Mouse (Mus musculus) neural tube, embryonic 10.5 days (tissue): ENCODE measurements around the gene Bahcc1.

Source experiments
- DNase-seq: peaks from one replicate; pipeline ENCODE4 v3.0.0-alpha.2; 2017; ENCODE audit warnings: low spot score; ENCODE audit errors: extremely low spot score

Gene Bahcc1

DNA sequence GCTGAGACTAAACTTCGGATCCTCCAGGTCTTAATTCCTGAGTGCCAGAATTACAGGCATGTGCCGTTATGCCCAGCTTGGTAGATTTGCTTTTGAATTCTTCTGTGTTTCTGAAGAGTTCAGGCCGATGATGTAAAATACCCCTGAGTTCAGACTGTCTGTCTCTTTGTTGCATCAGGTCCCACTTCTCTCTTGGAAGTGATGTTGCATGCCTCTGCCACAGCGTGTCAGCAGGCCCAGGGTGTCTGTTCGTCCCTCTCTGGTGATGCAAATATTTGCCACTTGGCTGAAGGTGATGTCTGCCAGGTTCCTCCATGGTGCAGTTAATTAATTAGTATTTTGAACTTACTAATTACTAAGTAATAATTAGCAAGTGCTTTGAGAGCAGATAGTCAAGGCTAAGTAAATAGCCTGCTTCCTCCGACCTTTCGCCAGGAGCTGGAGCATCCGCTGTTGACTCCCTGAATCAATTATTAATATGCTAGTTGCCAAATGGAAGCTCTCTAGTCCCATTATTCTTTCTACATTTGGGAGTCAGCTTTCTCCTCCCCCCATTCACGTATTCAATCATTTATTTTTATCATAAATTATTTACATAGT, 26.6 kb upstream of the Bahcc1 start:
- no peak for DNase-seq

DNA sequence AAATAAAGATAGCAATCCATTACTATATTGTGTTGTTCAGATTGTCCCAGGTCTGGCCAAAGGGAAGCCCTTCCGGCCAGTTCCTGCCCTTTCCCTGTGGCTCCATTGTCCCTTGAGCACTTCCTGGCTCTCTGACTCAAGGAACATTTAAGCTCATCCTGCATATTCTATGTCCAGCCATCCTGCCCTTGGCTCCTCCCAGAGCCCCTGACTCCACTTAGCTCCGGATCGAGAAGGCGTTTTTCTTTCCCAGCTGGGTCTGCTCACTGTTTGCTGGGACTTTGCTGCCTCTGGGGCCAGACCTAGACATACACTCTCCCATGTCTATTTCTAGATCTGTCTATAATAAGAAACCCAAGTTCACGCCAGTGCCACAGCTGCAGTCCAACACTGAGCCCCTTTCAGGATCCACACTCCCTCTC, 26.1 kb upstream of the Bahcc1 start:
- no peak for DNase-seq

DNA sequence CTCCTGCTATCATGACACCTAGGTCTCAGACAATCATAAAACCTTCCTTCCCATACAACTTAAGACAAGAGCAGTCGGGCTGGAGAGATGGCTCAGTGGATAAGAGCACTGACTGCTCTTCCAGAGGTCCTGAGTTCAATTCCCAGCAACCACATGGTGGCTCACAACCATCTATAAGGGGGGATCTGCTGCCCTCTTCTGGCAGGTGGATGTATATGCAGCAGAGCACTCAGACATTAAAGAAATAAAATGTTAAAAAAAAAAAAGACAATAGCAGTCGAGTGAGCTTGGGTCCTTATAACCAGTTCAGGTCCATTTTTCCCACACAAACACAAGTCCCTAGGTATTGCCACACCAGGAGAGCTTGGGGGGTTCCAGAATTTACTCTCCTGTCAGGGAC, 23.9 kb upstream of the Bahcc1 start:
- no peak for DNase-seq

GRCm38 (mm10) chr11:120209462-120209861, 23.3 kb upstream of the Bahcc1 start:
- DNase-seq, result no peak

GRCm38 (mm10) chr11:120215726-120216241, 17.0 kb upstream of the Bahcc1 start:
- peak; percentile 49 for DNase-seq

GRCm38 (mm10) chr11:120216540-120217324, 16.0 kb upstream of the Bahcc1 start:
- DNase-seq, result peak; percentile 89

DNA sequence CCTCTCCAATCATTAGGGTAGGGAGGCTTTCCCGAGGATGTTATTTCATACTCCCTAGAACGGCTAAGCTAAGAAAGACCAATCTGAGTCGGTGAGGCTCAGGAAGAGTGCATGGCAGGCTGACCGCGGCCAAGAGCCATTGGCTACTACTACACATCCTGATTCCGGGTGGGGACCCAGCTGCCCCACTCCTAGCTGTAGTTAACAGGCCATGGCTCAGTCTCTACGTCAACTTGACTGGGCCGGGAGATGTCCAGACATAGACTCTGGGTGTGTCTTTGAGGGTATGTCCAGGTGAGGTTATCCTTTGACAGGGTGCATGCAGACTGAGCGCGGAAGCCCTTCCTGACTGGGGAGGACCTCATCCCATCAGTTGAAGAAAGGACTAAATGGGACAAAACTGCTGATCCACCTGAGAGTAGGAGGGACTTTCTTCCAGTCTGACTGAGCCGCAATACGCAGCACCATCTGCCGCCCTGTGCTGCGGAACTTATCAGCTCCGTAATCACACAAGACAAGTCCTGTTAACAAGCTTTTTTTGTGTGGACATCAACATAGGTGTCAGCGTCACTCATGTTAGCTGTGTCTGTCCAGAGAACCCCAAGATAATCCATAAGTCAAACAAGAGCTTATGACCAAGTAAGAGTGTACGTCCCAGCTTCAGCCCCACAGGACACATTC, 14.4 kb upstream of the Bahcc1 start:
- DNase-seq, result no peak

GRCm38 (mm10) chr11:120218946-120219345, 13.8 kb upstream of the Bahcc1 start:
- no peak for DNase-seq

- no peak for DNase-seq
Observed at GRCm38 (mm10) chr11:120219916-120220522, 12.7 kb upstream of the Bahcc1 start.

DNA sequence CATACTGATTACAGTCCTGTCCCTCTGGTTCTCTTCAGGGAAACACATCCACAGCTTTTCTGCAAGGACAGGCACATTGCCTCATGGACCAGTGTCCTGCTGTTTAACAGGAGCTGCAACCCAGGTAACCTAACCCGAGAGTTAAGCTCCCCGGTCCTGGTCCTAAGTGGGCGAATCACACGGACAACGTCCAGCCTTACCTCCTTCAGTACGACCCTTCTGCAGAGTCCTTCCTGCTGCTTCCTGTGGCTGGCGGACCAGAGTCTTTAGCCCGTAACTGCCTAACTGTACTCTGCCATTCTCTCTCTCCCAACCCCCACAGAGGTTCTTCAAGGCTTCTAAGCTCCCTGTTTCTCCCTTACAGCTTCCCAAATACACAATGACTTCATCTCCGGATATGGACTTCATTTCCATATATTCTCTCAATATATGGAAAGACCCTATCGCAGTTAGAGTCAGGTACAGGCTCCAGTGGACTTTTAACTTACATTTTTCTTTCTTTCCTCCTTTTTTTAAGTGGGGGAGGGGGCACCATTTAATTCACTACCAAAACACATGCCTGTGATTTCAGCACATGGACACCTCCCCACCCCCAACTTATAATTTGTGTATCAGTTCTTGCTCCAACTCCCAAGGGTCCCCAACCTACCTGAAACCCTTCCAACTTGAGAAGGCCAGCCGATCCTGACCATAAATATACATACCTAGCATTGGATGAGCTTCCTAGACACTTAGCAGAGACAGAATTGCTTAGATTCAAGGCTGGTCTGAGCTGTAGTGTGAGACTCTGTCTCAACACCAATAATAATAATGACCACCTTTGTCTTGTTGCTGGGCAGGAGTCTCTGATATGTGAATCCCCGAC, 11.6 kb upstream of the Bahcc1 start:
- no peak for DNase-seq

DNA sequence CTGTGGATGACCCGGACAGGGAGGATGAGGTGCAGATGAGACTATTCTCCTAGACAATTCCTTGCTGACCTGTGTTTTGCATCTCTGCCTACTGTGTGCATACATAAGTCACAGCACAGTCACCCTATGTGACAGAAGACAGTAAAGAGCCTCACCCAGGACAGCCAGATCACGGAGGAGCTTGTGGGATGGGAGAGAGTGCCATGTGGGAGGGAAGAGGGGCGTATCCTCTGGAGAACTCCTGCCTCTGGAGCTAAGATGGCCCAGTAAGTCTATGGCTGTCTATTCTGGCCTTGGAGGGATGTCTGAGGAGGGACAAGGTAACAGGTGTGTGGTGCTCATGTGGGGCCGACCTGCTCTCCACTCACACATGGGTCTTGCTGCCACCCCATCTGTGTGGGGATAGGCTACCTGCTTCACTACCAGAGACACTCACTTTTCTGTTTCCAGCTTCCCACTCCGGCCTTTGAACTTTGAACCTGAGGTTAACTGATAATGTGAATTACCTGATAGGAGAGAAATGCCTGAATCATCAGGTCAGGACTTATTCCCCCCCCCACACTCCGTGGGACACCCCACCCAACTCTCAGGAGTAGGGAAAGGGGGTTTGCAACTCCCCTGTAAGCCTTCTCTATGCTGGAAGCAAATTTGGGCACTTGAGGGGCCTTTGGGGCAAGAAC, 10.2 kb upstream of the Bahcc1 start:
- DNase-seq, result peak; percentile 12

- DNase-seq, result peak; percentile 57
Observed at GRCm38 (mm10) chr11:120223586-120224487, 8.9 kb upstream of the Bahcc1 start.

- DNase-seq, result no peak
Observed at GRCm38 (mm10) chr11:120224488-120225255, 8.1 kb upstream of the Bahcc1 start.

GRCm38 (mm10) chr11:120225256-120226195, 7.2 kb upstream of the Bahcc1 start:
- DNase-seq, result peak; percentile 65

DNA sequence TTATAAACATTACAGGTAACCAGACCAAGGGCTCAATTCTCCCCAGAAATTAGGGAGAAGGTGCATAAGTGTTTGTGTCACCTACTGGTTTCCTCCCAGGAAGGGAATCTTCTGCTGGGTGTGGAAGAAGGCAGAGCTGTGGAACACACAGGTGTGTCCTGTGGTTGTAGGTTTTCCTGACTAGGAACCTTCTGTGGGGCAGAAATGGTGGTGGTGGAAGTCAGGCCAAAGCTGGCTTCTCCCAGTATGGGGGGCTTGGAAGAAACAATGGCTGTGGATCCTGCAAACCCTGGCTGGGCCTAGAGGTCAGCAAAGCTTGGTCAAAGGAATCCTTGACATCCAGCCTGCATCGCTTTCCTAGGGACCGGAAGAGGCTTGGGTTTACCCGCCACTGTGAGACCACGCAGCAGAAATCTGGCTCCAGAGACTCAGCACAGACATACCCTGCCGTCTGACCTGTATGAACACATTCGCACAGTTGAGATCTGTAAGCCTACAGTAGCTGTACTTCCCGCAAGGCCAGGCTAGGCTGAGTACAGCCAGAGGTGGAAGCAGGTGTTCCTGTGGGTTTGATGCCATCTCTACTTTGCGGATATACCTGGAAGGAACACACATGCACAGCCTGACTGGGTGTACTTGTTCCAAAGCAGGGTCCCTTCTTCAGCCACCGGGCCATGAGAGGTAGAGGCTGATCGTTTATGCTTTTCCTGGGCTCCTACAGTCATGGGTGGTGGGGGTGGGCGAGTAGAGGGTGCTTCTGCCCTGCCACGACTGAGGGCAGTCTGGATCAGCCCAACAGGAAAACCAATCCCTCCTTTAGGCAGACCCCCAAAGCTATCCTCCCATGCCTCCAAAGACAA, 6.1 kb upstream of the Bahcc1 start:
- DNase-seq, result no peak

GRCm38 (mm10) chr11:120227571-120228051, 5.1 kb upstream of the Bahcc1 start:
- DNase-seq, result no peak
